24 mouse cellular contexts compared by ENCODE assay signal in the genomic region with DNA sequence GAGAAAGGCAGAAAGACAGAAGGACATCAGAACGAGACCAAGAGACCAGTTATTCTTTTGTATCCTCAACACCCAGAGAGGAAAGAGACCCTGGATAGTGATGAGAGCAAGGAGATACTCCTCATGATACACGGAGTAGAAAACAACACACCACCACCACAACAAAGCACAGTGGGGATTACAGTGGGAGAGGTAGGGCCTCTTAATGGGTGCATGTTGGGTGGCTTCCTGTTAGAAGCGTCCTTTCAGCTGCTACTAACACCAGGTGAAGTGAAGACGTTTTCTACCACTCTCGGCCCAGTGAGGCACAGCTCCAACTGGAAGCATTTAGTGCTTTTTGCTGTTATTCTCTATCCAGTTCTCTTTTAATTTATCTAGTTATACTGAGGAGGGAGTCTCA. TPM values are rescaled to one million over a fixed set of nuclear protein-coding genes. Genes with fewer than 3 reads are reported as not detected.
DNase-seq lines count a peak whose midpoint lies in the region; ATAC-seq and TF ChIP-seq lines count a peak whose summit lies in the region.
"Had no signal": no experiment of that assay in that cellular context is flagged by ENCODE, and none has a peak within 500 bp of the region (broad histone marks: within the 10 kb centered on the region; RNA-seq: fewer than 3 reads in every experiment).

No protein-coding gene starts in this region.

- peak overlapping the region; percentile 84 for H3K4me2 ChIP-seq in heart, embryonic 13.5 days
- peak overlapping the region; percentile 87; the same call in 1 of the 2 replicates for H3K4me2 ChIP-seq in midbrain, postnatal 0 days (ENCODE audit: low read depth, low read length, poor library complexity, severe bottlenecking)
- H3K4me2 ChIP-seq in midbrain, embryonic 13.5 days (replicated peaks): no peak overlapping the region

- peak overlapping the region; percentile 61; the same call in 1 of the 2 replicates for H3K4me3 ChIP-seq in heart, embryonic 13.5 days
- no peak overlapping the region for H3K4me3 ChIP-seq in midbrain, postnatal 0 days (ENCODE audit: low read depth, low read length)
- no peak overlapping the region for H3K4me3 ChIP-seq in midbrain, embryonic 13.5 days (replicated peaks)
- H3K4me3 ChIP-seq: limb, embryonic 15.5 days had no signal

- H3K4me1 ChIP-seq in heart, embryonic 13.5 days: peaks cover 5% of the 10 kb centered on the region; the same call in 1 of the 2 replicates
- 0 out of 2 replicates have a peak, but pooled peaks cover 7% of the 10 kb centered on the region for H3K4me1 ChIP-seq in midbrain, postnatal 0 days (ENCODE audit: insufficient read depth, low read length)
- peaks cover 14% of the 10 kb centered on the region for H3K4me1 ChIP-seq in midbrain, embryonic 13.5 days (replicated peaks)

- H3K27ac ChIP-seq in heart, embryonic 13.5 days (replicated peaks): no peak overlapping the region
- H3K27ac ChIP-seq in midbrain, postnatal 0 days (ENCODE audit: low read depth, low read length): no peak overlapping the region
- no peak overlapping the region for H3K27ac ChIP-seq in midbrain, embryonic 13.5 days
- H3K27ac ChIP-seq: forebrain, embryonic 13.5 days; kidney, embryonic 15.5 days; limb, embryonic 15.5 days; liver, embryonic 14.5 days; midbrain, embryonic 12.5 days; neural tube, embryonic 13.5 days had no signal

- no peaks in the 10 kb centered on the region for H3K36me3 ChIP-seq in heart, embryonic 13.5 days
- H3K36me3 ChIP-seq in midbrain, postnatal 0 days (ENCODE audit: insufficient read depth, low read length): peaks cover 4% of the 10 kb centered on the region; the same call in 1 of the 2 replicates
- 0 out of 2 replicates have a peak, but pooled peaks cover 5% of the 10 kb centered on the region for H3K36me3 ChIP-seq in midbrain, embryonic 13.5 days
- H3K36me3 ChIP-seq: limb, embryonic 15.5 days; neural tube, embryonic 13.5 days had no signal

- WGBS in heart, embryonic 13.5 days: 75% methylated on average over 5 of the region's 5 CpGs
- 87% methylated on average over 5 of the region's 5 CpGs for WGBS in midbrain, postnatal 0 days
- 85% methylated on average over 5 of the region's 5 CpGs for WGBS in midbrain, embryonic 13.5 days

- TF ChIP-seq CTCF in midbrain, postnatal 0 days (IDR thresholded peaks at IDR 0.05): no peak

- no peak for DNase-seq in heart, postnatal 10 days
- DNase-seq in midbrain, postnatal 0 days (ENCODE audit: low spot score): no peak
- DNase-seq in CD4-positive helper T cell, adult 2 months (ENCODE audit: low read depth, low spot score): peak; percentile 65
- no peak for DNase-seq in embryo, embryonic 11 days
- DNase-seq in cerebellum, postnatal 25 days: no peak
- DNase-seq: adrenal gland, postnatal 14 days; cerebellum, adult 2 months; cerebellum, postnatal 36 days; kidney, adult 11 months; kidney, postnatal 4 days; left cerebral cortex, postnatal 4 days; lung, embryonic 14.5 days; right cerebral cortex, adult 18-20 months; right cerebral cortex, postnatal 4 days; thymus, adult 18-20 months had no signal

- intact Hi-C loops in heart, postnatal 10 days (cut with DNase I): loop anchor here (5.0 kb wide), 1 partner anchor 40 kb away; no protein-coding TSS in a partner anchor

- no peak for ATAC-seq in heart, embryonic 13.5 days (ENCODE audit: extremely low read depth, insufficient number of reproducible peaks, low FRiP score, low TSS enrichment)
- no peak for ATAC-seq in midbrain, postnatal 0 days (ENCODE audit: low FRiP score)
- no peak for ATAC-seq in midbrain, embryonic 13.5 days
- peak; percentile 10 for ATAC-seq in activated CD4-positive, CD25-positive, alpha-beta regulatory T cell, adult 4 months

- peak overlapping the region; percentile 82; the same call in 1 of the 2 replicates for H3K9ac ChIP-seq in heart, embryonic 13.5 days
- H3K9ac ChIP-seq in midbrain, postnatal 0 days (replicated peaks; ENCODE audit: low read length, poor library complexity, severe bottlenecking): no peak overlapping the region
- H3K9ac ChIP-seq in midbrain, embryonic 13.5 days (replicated peaks): no peak overlapping the region
- H3K9ac ChIP-seq: kidney, embryonic 15.5 days; limb, embryonic 15.5 days; liver, embryonic 14.5 days had no signal

- H3K9me3 ChIP-seq in heart, embryonic 13.5 days: no peaks in the 10 kb centered on the region
- H3K9me3 ChIP-seq in midbrain, postnatal 0 days (ENCODE audit: low read length): no peaks in the 10 kb centered on the region
- H3K9me3 ChIP-seq in midbrain, embryonic 13.5 days: no peaks in the 10 kb centered on the region
- H3K9me3 ChIP-seq: forebrain, embryonic 13.5 days; kidney, embryonic 15.5 days; limb, embryonic 15.5 days; midbrain, embryonic 12.5 days; neural tube, embryonic 13.5 days had no signal

- peaks cover 62% of the 10 kb centered on the region for H3K27me3 ChIP-seq in heart, embryonic 13.5 days (replicated peaks)
- H3K27me3 ChIP-seq in midbrain, postnatal 0 days (ENCODE audit: insufficient read depth, low read length): no peaks in the 10 kb centered on the region
- H3K27me3 ChIP-seq in midbrain, embryonic 13.5 days: peaks cover 15% of the 10 kb centered on the region

RNA-seq across cellular contexts. Expression of a gene that starts 1.1 kb away (rescaled TPM):
- polyA plus RNA-seq in heart, embryonic 13.5 days (2015; fragmentation: Nextera tagmentation; extraction: Ambion mirVana): 5.9 and 6.0 TPM in 2 replicates
- under 1 TPM; 0.55 to 0.81 TPM for total RNA-seq in heart, postnatal 10 days (2021)
- total RNA-seq in midbrain, postnatal 0 days (2014; rRNA removed): 22.3 and 28.4 TPM in 2 replicates
- 6.2 and 8.7 TPM in 2 replicates for polyA plus RNA-seq in midbrain, postnatal 0 days (2015; fragmentation: Nextera tagmentation; extraction: Ambion mirVana)
- polyA plus RNA-seq in midbrain, embryonic 13.5 days (2015; fragmentation: Nextera tagmentation; extraction: Ambion mirVana): 1.5 and 1.6 TPM in 2 replicates
- polyA plus RNA-seq in activated CD4-positive, CD25-positive, alpha-beta regulatory T cell, adult 4 months (2017; shearing (Covaris generic)): 10 to 100 TPM; 55.7 to 78.7 TPM
